Mouse (Mus musculus): ENCODE measurements around the gene Olfr1219. TPM values are rescaled to one million over a fixed set of nuclear protein-coding genes. Genes with fewer than 3 reads are reported as not detected.

Olfr1219 gene
- polyA plus RNA-seq (2012; rRNA removed) = not detected in 2 replicates

GRCm38 (mm10) chr2:89083413-89083812, at the start of gene Olfr1219:
Gene Olfr1219, minus strand, starts transcription at chr2:89083513.
- no peak for DNase-seq
- Histone ChIP-seq H3K4me1 (ENCODE audit: control insufficient read depth, insufficient read depth, low read length) (no peaks in the 10 kb centered on the region), H3K4me3 (replicated peaks; ENCODE audit: extremely low read depth, low read depth, low read length) (no peak within 1 kb of the TSS)
- TF ChIP-seq POLR2A (IDR thresholded peaks at IDR 0.05; ENCODE audit: borderline replicate concordance, extremely low read depth, low read depth, low read length) (no peak), CTCF (IDR thresholded peaks at IDR 0.05; ENCODE audit: insufficient read depth, low read length) (no peak)
- 42% methylated on average over 1 of the region's 1 CpGs for WGBS

GRCm38 (mm10) chr2:89132954-89133353, 49.6 kb upstream of the Olfr1219 start, which contains the start of gene Olfr1222:
Gene Olfr1222, minus strand, starts transcription at chr2:89133054.
- Histone ChIP-seq H3K4me1 (ENCODE audit: control insufficient read depth, insufficient read depth, low read length) (no peaks in the 10 kb centered on the region), H3K4me3 (replicated peaks; ENCODE audit: extremely low read depth, low read depth, low read length) (no peak within 1 kb of the TSS)
- DNase-seq = no peak
- no peak for TF ChIP-seq POLR2A (IDR thresholded peaks at IDR 0.05; ENCODE audit: borderline replicate concordance, extremely low read depth, low read depth, low read length)
- no peak for TF ChIP-seq CTCF (IDR thresholded peaks at IDR 0.05; ENCODE audit: insufficient read depth, low read length)
- WGBS = 40% methylated on average over 3 of the region's 3 CpGs

GRCm38 (mm10) chr2:89117183-89117582, 33.9 kb upstream of the Olfr1219 start, which contains the start of gene Olfr1221:
Gene Olfr1221, minus strand, starts transcription at chr2:89117283.
- H3K4me3 ChIP-seq (replicated peaks; ENCODE audit: extremely low read depth, low read depth, low read length) = no peak within 1 kb of the TSS
- DNase-seq = no peak
- H3K4me1 ChIP-seq (ENCODE audit: control insufficient read depth, insufficient read depth, low read length) = no peaks in the 10 kb centered on the region
- 63% methylated on average over 2 of the region's 2 CpGs for WGBS
- TF ChIP-seq CTCF (IDR thresholded peaks at IDR 0.05; ENCODE audit: insufficient read depth, low read length) = no peak
- TF ChIP-seq POLR2A (IDR thresholded peaks at IDR 0.05; ENCODE audit: borderline replicate concordance, extremely low read depth, low read depth, low read length) = no peak

GRCm38 (mm10) chr2:89106735-89107134, 23.4 kb upstream of the Olfr1219 start, which contains the start of gene Olfr1220:
Gene Olfr1220, minus strand, starts transcription at chr2:89106835.
- 63% methylated on average over 3 of the region's 3 CpGs for WGBS
- H3K4me3 ChIP-seq (replicated peaks; ENCODE audit: extremely low read depth, low read depth, low read length) = no peak within 1 kb of the TSS
- DNase-seq = no peak
- no peak for TF ChIP-seq CTCF (IDR thresholded peaks at IDR 0.05; ENCODE audit: insufficient read depth, low read length)
- TF ChIP-seq POLR2A (IDR thresholded peaks at IDR 0.05; ENCODE audit: borderline replicate concordance, extremely low read depth, low read depth, low read length) = no peak
- no peaks in the 10 kb centered on the region for H3K4me1 ChIP-seq (ENCODE audit: control insufficient read depth, insufficient read depth, low read length)

GRCm38 (mm10) chr2:89105651-89106050, 22.3 kb upstream of the Olfr1219 start:
- no peak for DNase-seq
- no peaks in the 10 kb centered on the region for H3K4me1 ChIP-seq (ENCODE audit: control insufficient read depth, insufficient read depth, low read length)
- no peak for TF ChIP-seq POLR2A (IDR thresholded peaks at IDR 0.05; ENCODE audit: borderline replicate concordance, extremely low read depth, low read depth, low read length)
- no peak for TF ChIP-seq CTCF (IDR thresholded peaks at IDR 0.05; ENCODE audit: insufficient read depth, low read length)
- H3K4me3 ChIP-seq (replicated peaks; ENCODE audit: extremely low read depth, low read depth, low read length) = no peak overlapping the region

- TF ChIP-seq POLR2A (IDR thresholded peaks at IDR 0.05; ENCODE audit: borderline replicate concordance, extremely low read depth, low read depth, low read length) (no peak), CTCF (IDR thresholded peaks at IDR 0.05; ENCODE audit: insufficient read depth, low read length) (no peak)
- 92% methylated on average over 1 of the region's 1 CpGs for WGBS
- Histone ChIP-seq H3K4me1 (ENCODE audit: control insufficient read depth, insufficient read depth, low read length) (no peaks in the 10 kb centered on the region), H3K4me3 (replicated peaks; ENCODE audit: extremely low read depth, low read depth, low read length) (no peak overlapping the region)
- no peak for DNase-seq
These were observed 10.5 kb upstream of the Olfr1219 start for GRCm38 (mm10) chr2:89093848-89094247.

- TF ChIP-seq CTCF (IDR thresholded peaks at IDR 0.05; ENCODE audit: insufficient read depth, low read length) = no peak
- no peak for TF ChIP-seq POLR2A (IDR thresholded peaks at IDR 0.05; ENCODE audit: borderline replicate concordance, extremely low read depth, low read depth, low read length)
- DNase-seq = no peak
- Histone ChIP-seq H3K4me3 (replicated peaks; ENCODE audit: extremely low read depth, low read depth, low read length) (no peak overlapping the region), H3K4me1 (ENCODE audit: control insufficient read depth, insufficient read depth, low read length) (no peaks in the 10 kb centered on the region)
These were observed 1.8 kb downstream of the Olfr1219 start for GRCm38 (mm10) chr2:89081487-89081886.

GRCm38 (mm10) chr2:89061087-89061486, 22.2 kb downstream of the Olfr1219 start, which contains the start of gene Olfr1218:
Gene Olfr1218, minus strand, starts transcription at chr2:89061187.
- TF ChIP-seq CTCF (IDR thresholded peaks at IDR 0.05; ENCODE audit: insufficient read depth, low read length) (no peak), POLR2A (IDR thresholded peaks at IDR 0.05; ENCODE audit: borderline replicate concordance, extremely low read depth, low read depth, low read length) (no peak)
- H3K4me1 ChIP-seq (ENCODE audit: control insufficient read depth, insufficient read depth, low read length) = no peaks in the 10 kb centered on the region
- no peak for DNase-seq

GRCm38 (mm10) chr2:89031965-89032364, 51.3 kb downstream of the Olfr1219 start, which contains the start of gene Olfr1217:
Gene Olfr1217, minus strand, starts transcription at chr2:89032065.
- Histone ChIP-seq H3K4me1 (ENCODE audit: control insufficient read depth, insufficient read depth, low read length) (no peaks in the 10 kb centered on the region), H3K4me3 (replicated peaks; ENCODE audit: extremely low read depth, low read depth, low read length) (no peak within 1 kb of the TSS)
- 52% methylated on average over 2 of the region's 2 CpGs for WGBS
- TF ChIP-seq CTCF (IDR thresholded peaks at IDR 0.05; ENCODE audit: insufficient read depth, low read length) (no peak), POLR2A (IDR thresholded peaks at IDR 0.05; ENCODE audit: borderline replicate concordance, extremely low read depth, low read depth, low read length) (no peak)
- DNase-seq = no peak

More at GRCm38 (mm10) chr2:89061087-89061486, 22.2 kb downstream of the Olfr1219 start, which contains the start of gene Olfr1218:
- no peak within 1 kb of the TSS for H3K4me3 ChIP-seq (replicated peaks; ENCODE audit: extremely low read depth, low read depth, low read length)

Other genes with a start within 250 kb of the Olfr1219 start
- not detected in 2 replicates for gene Olfr1204, start 234.2 kb downstream of the Olfr1219 start, polyA plus RNA-seq (2012; rRNA removed)
- not detected in 2 replicates for gene Olfr1206, start 220.3 kb downstream of the Olfr1219 start, polyA plus RNA-seq (2012; rRNA removed)
- not detected in 2 replicates for gene Olfr1208, start 181.2 kb downstream of the Olfr1219 start, polyA plus RNA-seq (2012; rRNA removed)
- not detected in 2 replicates for gene Olfr1209, start 168.4 kb downstream of the Olfr1219 start, polyA plus RNA-seq (2012; rRNA removed)
- gene Olfr1211, start 145.4 kb downstream of the Olfr1219 start, polyA plus RNA-seq (2012; rRNA removed) = not detected in 2 replicates
- not detected in 2 replicates for gene Olfr1212, start 129.5 kb downstream of the Olfr1219 start, polyA plus RNA-seq (2012; rRNA removed)
- gene Gm13762, start 103.2 kb downstream of the Olfr1219 start, polyA plus RNA-seq (2012; rRNA removed) = not detected in 2 replicates
- not detected in 2 replicates for gene Olfr1214, start 90.9 kb downstream of the Olfr1219 start, polyA plus RNA-seq (2012; rRNA removed)
- gene Olfr1215, start 76.5 kb downstream of the Olfr1219 start, polyA plus RNA-seq (2012; rRNA removed) = not detected in 2 replicates
- not detected in 2 replicates for gene Olfr1216, start 65.2 kb downstream of the Olfr1219 start, polyA plus RNA-seq (2012; rRNA removed)
- not detected in 2 replicates for gene Olfr1217, start 51.4 kb downstream of the Olfr1219 start, polyA plus RNA-seq (2012; rRNA removed)
- not detected in 2 replicates for gene Olfr1218, start 22.3 kb downstream of the Olfr1219 start, polyA plus RNA-seq (2012; rRNA removed)
- not detected in 2 replicates for gene Olfr1220, start 23.3 kb upstream of the Olfr1219 start, polyA plus RNA-seq (2012; rRNA removed)
- not detected in 2 replicates for gene Olfr1221, start 33.8 kb upstream of the Olfr1219 start, polyA plus RNA-seq (2012; rRNA removed)
- not detected in 2 replicates for gene Olfr1222, start 49.5 kb upstream of the Olfr1219 start, polyA plus RNA-seq (2012; rRNA removed)
- not detected in 2 replicates for gene Olfr1223, start 68.0 kb upstream of the Olfr1219 start, polyA plus RNA-seq (2012; rRNA removed)
- gene Olfr1224-ps1, start 80.6 kb upstream of the Olfr1219 start, polyA plus RNA-seq (2012; rRNA removed) = not detected in 2 replicates
- not detected in 2 replicates for gene Olfr1225, start 91.2 kb upstream of the Olfr1219 start, polyA plus RNA-seq (2012; rRNA removed)
- not detected in 2 replicates for gene Olfr1226, start 116.5 kb upstream of the Olfr1219 start, polyA plus RNA-seq (2012; rRNA removed)
- not detected in 2 replicates for gene Olfr1228, start 170.5 kb upstream of the Olfr1219 start, polyA plus RNA-seq (2012; rRNA removed)
- gene Olfr1229, start 204.5 kb upstream of the Olfr1219 start, polyA plus RNA-seq (2012; rRNA removed) = not detected in 2 replicates
- not detected in 2 replicates for gene Olfr1230, start 213.8 kb upstream of the Olfr1219 start, polyA plus RNA-seq (2012; rRNA removed)
- not detected in 2 replicates for gene Olfr1231, start 223.6 kb upstream of the Olfr1219 start, polyA plus RNA-seq (2012; rRNA removed)
- not detected in 2 replicates for gene Olfr1232, start 246.2 kb upstream of the Olfr1219 start, polyA plus RNA-seq (2012; rRNA removed)